Mouse (Mus musculus): ENCODE measurements around the gene Pdlim7.

Pdlim7 gene

GRCm38 (mm10) chr13:55522730-55523129 lies 9.3 kb upstream of the Pdlim7 start:
- DNase-seq (ENCODE audit: inconsistent age in 2 of 2, low spot score in 1 of 2), result no peak

GRCm38 (mm10) chr13:55519606-55520005 lies 6.1 kb upstream of the Pdlim7 start:
- DNase-seq (ENCODE audit: inconsistent age in 2 of 2, low spot score in 1 of 2), result no peak

- peak; percentile 86 to 96 for DNase-seq (ENCODE audit: inconsistent age in 2 of 2, low spot score in 1 of 2)
Measured at GRCm38 (mm10) chr13:55516955-55517354, 3.5 kb upstream of the Pdlim7 start.

- DNase-seq (ENCODE audit: inconsistent age in 2 of 2, low spot score in 1 of 2), result no peak
Measured at GRCm38 (mm10) chr13:55513828-55514227, 352 bp upstream of the Pdlim7 start.

GRCm38 (mm10) chr13:55512379-55513031 lies 971 bp downstream of the Pdlim7 start:
- DNase-seq (ENCODE audit: inconsistent age in 2 of 2, low spot score in 1 of 2), result peak; percentile 56 to 81

GRCm38 (mm10) chr13:55511492-55511861 lies 2.0 kb downstream of the Pdlim7 start:
- no peak for DNase-seq (ENCODE audit: inconsistent age in 2 of 2, low spot score in 1 of 2)

GRCm38 (mm10) chr13:55510668-55511491 lies 2.6 kb downstream of the Pdlim7 start:
- peak; percentile 80 to 86 for DNase-seq (ENCODE audit: inconsistent age in 2 of 2, low spot score in 1 of 2)

- DNase-seq (ENCODE audit: inconsistent age in 2 of 2, low spot score in 1 of 2), result no peak
Measured at GRCm38 (mm10) chr13:55510332-55510667, 3.2 kb downstream of the Pdlim7 start.

- DNase-seq (ENCODE audit: inconsistent age in 2 of 2, low spot score in 1 of 2), result no peak
Measured at GRCm38 (mm10) chr13:55508531-55508930, 4.9 kb downstream of the Pdlim7 start.

- no peak for DNase-seq (ENCODE audit: inconsistent age in 2 of 2, low spot score in 1 of 2)
Measured at GRCm38 (mm10) chr13:55507877-55508276, 5.6 kb downstream of the Pdlim7 start.

GRCm38 (mm10) chr13:55506697-55507096 lies 6.8 kb downstream of the Pdlim7 start:
- peak in 1 of 2 experiments; percentile 54 for DNase-seq (ENCODE audit: inconsistent age in 2 of 2, low spot score in 1 of 2)

- DNase-seq (ENCODE audit: inconsistent age in 2 of 2, low spot score in 1 of 2), result no peak
Measured at GRCm38 (mm10) chr13:55505810-55506209, 7.7 kb downstream of the Pdlim7 start.

- no peak for DNase-seq (ENCODE audit: inconsistent age in 2 of 2, low spot score in 1 of 2)
Measured at GRCm38 (mm10) chr13:55504390-55504789, 9.1 kb downstream of the Pdlim7 start.

GRCm38 (mm10) chr13:55502405-55502804 lies 11.1 kb downstream of the Pdlim7 start:
- DNase-seq (ENCODE audit: inconsistent age in 2 of 2, low spot score in 1 of 2), result no peak

- DNase-seq (ENCODE audit: inconsistent age in 2 of 2, low spot score in 1 of 2), result no peak
Measured at GRCm38 (mm10) chr13:55500575-55500974, 12.9 kb downstream of the Pdlim7 start.

GRCm38 (mm10) chr13:55498906-55499305 lies 14.6 kb downstream of the Pdlim7 start:
- DNase-seq (ENCODE audit: inconsistent age in 2 of 2, low spot score in 1 of 2), result no peak

- DNase-seq (ENCODE audit: inconsistent age in 2 of 2, low spot score in 1 of 2), result peak in 1 of 2 experiments; percentile 70
Measured at GRCm38 (mm10) chr13:55496661-55497060, 16.8 kb downstream of the Pdlim7 start.

- DNase-seq (ENCODE audit: inconsistent age in 2 of 2, low spot score in 1 of 2), result no peak
Measured at GRCm38 (mm10) chr13:55495702-55496101, 17.8 kb downstream of the Pdlim7 start.

GRCm38 (mm10) chr13:55494883-55495621 lies 18.4 kb downstream of the Pdlim7 start:
- DNase-seq (ENCODE audit: inconsistent age in 2 of 2, low spot score in 1 of 2), result peak in 1 of 2 experiments; percentile 80

- DNase-seq (ENCODE audit: inconsistent age in 2 of 2, low spot score in 1 of 2), result no peak
Measured at GRCm38 (mm10) chr13:55494257-55494656, 19.2 kb downstream of the Pdlim7 start.

GRCm38 (mm10) chr13:55487578-55488498 lies 25.6 kb downstream of the Pdlim7 start, which contains the start of gene Dbn1:
Gene Dbn1 (minus strand): TSS chr13:55488111.
- peak; percentile 51 to 73 for DNase-seq (ENCODE audit: inconsistent age in 2 of 2, low spot score in 1 of 2)
